Mouse (Mus musculus): ENCODE measurements around the gene Gm28308.

The Gm28308 gene

DNA sequence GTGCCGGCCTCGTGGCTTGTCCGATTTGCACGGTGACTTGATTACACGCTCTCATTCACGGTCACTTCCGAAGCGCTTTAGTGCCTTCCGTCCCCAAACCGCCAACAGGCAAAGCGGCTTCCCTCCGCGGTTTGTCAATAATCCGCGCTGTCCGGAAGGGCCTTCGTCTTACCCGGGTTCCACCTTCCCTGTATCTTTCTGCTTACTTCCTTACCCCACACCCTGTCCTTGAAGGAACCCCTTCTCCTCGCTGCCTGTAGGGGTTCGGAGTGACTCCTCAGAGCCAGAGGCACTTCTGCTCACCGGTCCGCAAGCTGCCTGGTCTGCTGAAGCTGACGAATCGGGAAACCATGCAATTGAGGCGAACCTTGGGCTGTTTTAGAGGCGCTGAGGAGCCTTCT lies 33.3 kb upstream of the Gm28308 start:
- no peak for DNase-seq (ENCODE audit: low read depth)

DNA sequence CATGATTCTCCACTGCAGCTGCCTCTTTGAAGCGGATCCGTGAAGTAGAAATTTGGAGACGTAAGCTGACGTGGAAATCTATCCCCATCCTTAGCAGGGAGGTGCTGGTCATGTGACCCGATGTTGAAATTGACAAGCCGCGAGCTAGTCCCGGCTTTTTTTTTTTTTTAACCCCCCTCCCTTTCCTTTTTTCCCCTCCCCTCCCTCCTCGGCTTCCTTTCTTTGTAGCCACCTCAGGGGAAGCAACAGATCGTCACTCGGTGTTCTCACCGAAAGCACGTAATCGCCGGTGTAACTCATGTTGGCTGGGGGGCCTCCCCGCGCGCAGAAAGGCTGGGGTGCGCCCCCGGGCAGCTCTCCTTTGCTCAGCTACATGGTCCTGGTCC lies 32.6 kb upstream of the Gm28308 start, which contains the start of gene Hoxa11:
Gene Hoxa11 (minus strand): TSS at position 54 of the 386 bp plus-strand sequence.
- no peak for DNase-seq (ENCODE audit: low read depth)

- DNase-seq (ENCODE audit: low read depth) = no peak
These were observed 32.1 kb upstream of the Gm28308 start for GRCm38 (mm10) chr6:52245040-52245756.

DNA sequence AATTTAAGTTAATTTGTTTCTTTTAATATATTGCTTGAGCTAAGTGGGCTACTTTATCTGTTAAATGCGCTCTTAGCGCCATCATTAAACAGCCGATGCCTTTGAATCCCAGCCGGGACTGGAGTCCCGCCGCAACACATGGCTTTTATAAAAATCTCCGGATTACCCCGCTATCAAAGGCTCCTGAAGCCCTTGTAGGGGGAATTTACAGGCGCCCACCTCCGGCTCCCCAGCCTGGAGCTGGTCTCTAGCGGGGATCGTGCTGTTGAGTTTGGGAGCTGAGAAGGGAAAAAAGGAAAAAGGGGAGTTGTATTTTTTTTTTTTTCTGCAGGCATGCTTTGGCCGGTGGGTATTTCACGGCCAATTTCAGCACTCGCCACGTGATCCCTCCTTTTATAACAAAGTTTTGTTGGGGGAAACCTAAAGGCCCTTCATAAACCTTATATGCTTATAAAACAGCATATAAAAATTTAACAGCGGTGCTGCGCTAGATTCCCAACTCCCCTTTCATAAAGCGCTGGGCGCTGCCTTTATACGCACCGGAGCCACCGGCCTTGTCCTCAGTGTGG lies 31.4 kb upstream of the Gm28308 start:
- DNase-seq (ENCODE audit: low read depth) = no peak

GRCm38 (mm10) chr6:52243681-52244121 lies 30.6 kb upstream of the Gm28308 start:
- DNase-seq (ENCODE audit: low read depth) = no peak

GRCm38 (mm10) chr6:52242801-52243332 lies 29.7 kb upstream of the Gm28308 start:
- no peak for DNase-seq (ENCODE audit: low read depth)

DNA sequence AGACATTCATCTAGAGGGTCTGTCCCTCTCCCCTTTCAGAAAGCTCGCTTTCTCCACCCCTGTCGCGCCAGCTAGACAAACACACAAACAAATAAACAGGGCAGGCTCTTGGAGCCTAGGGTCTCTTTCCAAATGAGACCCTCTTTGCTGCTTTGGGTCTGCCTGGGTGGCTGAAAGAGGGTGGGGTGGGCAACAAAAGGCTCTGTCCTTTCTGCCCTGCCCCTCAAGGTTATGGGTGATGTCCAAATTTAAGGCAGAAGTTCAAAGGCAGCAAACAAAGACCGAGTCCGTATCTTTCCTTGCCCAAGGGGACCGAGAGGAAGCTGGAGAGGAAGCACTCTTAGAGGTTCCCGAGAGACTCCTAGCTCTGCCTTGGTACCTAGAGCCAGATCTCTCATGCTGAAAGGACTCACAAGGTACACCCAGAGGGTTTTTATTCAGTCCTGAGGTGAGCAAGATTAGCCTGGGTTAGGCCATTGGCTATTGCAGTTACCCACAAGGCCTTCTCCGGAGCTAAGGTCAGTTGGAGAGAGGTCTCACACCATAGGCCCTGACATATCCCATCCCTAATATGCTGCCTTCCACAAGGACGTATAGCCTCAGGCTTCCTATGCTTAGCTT lies 28.0 kb upstream of the Gm28308 start:
- no peak for DNase-seq (ENCODE audit: low read depth)

GRCm38 (mm10) chr6:52240389-52241000 lies 27.4 kb upstream of the Gm28308 start, which contains the start of gene Hoxa10:
Gene Hoxa10, minus strand, starts transcription at chr6:52240854.
- no peak for DNase-seq (ENCODE audit: low read depth)

- DNase-seq (ENCODE audit: low read depth) = no peak
These were observed 26.7 kb upstream of the Gm28308 start for GRCm38 (mm10) chr6:52239625-52240388.

GRCm38 (mm10) chr6:52238976-52239375 lies 25.8 kb upstream of the Gm28308 start:
- no peak for DNase-seq (ENCODE audit: low read depth)

- no peak for DNase-seq (ENCODE audit: low read depth)
These were observed 25.0 kb upstream of the Gm28308 start for GRCm38 (mm10) chr6:52238155-52238545.

DNA sequence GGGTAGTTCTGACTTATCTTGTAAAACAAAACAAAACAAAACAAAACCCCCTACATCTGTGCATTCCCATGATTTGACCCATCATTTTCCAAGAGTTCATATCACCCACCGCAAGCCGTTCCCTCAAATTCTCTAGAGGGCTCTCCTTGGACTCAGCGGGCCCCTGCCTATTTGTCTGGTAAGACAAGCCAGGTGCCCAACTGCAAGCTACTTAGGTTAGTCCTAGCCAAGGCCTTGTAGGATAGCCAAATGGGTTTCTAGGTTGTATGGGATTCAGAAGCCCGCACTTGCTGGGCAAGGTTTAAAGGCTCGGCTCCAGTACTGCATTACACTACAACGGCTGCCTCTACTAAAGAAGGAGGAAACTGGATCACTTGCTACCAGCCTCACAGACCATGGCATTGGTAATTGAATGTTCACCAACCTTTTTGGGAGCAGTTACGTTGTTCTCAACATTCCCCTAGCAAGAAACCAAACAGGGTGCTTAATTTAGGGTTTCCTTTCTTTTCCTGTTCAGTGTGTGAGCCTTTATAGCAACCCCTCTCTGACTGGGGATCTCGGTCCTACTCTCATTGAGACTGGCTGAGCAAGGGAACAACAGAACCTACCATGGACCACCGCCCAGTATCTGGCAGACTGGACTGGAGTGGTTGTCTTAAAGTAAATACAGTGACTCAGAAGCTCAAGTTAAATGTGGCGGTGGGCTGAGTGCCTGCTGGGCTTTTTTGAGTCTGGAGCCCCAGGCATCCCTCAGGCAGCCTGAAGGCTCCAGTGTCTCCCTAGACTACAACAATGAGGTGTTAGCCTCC lies 24.4 kb upstream of the Gm28308 start:
- DNase-seq (ENCODE audit: low read depth) = no peak

DNA sequence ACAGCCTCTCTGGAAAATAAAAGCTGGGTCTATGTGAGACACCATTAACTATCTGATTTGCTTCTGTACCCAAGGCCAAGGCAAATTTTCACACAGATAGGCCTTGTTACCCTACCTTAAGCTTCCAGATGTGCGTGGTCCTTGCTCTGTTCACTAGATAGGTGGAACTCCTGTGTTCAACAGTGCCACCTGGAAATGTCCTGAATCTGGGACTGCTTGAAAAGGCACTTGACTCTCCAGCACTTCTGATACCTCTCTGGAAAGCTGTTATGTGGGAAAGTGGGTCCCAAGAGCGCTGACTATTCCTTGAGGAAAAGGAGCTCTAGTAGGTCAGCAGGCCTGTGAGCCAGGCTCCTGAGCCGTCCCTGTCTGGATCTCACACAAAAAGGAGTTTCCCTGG lies 23.7 kb upstream of the Gm28308 start:
- no peak for DNase-seq (ENCODE audit: low read depth)

GRCm38 (mm10) chr6:52235866-52236265 lies 22.7 kb upstream of the Gm28308 start:
- DNase-seq (ENCODE audit: low read depth) = no peak

- no peak for DNase-seq (ENCODE audit: low read depth)
These were observed 22.1 kb upstream of the Gm28308 start for GRCm38 (mm10) chr6:52235267-52235666.

DNA sequence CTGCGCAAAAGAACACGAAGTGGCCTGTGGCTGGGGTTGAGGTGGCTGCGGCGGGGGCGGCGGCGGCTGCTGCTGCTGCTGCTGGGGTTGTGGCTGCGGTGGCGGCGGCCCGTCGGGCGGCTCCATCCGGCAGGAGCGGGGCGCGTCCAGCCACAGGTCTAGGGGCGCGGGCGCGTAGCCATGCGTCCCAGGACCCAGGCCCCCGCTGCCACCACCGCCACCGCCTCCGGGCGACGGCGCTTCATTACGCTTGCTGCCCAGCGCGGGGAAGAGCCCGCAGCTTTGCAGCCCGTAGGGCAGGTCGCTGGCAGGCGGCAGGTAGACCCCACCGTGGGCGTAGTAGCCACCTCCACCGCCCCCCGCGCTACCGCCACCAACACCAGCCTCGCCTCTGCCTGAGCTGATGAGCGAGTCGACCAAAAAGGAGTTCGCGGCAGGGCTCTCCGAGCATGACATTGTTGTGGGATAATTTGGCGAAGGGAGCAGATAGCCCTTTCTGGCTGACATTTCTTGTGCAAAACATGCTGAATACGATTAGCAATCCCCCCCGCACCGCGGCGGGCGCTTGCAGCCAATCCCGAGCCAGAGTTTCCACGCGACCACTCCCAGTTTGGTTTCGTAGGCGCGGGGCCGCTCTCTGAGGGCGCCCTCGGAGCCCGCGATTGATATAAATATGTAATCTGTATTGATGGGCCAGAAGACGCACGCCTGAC lies 21.4 kb upstream of the Gm28308 start:
- no peak for DNase-seq (ENCODE audit: low read depth)

DNA sequence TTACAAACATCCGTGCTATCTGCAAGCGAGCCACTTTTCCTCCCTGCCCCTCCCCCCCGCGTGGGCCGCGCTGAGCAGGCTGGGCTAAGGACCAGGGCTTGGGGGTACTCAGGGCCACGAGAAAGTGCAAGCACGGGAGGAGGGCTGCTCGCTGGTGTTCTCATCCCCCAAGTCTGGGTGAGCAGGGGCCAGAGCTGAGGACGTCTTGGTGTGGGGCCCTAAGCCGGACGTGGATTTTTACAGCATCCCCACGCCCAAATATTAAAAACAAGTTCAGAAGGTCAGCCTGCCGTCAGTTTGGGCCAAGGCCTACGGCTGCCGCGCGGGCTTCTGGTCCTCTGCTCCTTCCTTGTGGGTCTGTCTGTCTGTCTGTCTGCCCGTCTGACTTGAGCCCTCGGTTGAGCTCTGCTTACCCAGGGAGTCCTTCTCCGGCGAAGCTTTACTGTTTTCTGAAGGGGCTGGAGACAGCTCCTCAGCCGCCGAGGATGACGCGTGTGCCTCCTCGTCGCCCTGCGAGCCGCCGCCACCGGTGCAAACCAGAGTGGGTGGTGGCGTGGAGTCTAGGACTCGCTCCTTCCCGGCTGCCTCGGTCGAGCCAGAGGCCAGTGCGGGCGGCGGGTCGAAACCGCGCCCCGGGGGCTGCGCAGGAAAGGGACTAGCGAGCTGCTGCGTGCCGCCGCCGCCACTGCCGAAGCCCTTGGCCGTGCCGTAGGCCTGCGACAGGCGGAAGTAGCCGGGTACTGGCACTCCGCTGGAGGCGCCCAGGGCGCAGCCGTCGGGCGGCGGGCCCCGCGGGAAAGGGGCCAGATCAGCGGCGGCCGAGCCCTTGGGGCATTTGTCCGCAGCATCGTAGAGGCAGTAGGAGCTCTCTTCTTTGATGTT lies 20.6 kb upstream of the Gm28308 start:
- no peak for DNase-seq (ENCODE audit: low read depth)

GRCm38 (mm10) chr6:52232984-52233545 lies 19.9 kb upstream of the Gm28308 start:
- DNase-seq (ENCODE audit: low read depth) = no peak

DNA sequence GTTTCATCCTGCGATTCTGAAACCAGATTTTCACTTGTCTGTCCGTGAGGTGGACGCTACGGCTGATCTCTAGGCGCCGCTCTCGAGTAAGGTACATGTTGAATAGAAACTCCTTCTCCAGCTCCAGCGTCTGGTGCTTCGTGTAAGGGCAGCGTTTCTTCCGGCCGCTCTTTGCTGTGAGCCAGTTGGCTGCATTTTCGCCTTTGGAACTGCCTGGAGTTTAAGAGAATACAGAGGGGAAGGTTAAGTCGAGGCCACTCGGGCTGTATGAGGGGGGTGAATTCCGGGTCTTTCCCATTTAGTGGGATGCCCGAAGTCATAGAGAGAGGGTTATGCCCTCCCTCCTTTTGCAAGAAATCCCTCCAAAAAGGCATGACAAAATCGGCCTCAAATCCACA lies 19.4 kb upstream of the Gm28308 start:
- no peak for DNase-seq (ENCODE audit: low read depth)
